In the genomic region with DNA sequence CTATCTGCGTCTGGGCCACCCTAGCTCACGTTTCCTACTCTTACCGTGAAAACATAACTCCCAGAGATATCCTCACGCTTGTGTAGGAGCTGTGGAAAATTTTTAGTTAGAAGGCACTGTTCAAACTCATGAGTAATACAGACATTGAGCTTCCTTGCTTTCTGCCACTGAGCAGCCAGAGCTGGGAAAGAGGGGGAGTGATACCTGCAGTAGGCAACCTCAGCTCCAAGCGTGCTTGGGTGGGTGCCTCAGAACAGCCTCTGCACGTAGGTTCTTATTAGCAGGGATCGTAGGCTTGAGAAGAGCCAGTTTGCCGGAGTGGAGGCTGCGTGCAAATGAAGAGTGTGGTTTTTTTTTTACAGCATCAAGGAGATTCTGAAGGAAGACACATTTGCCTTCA, we compare ENCODE assay signal across 36 mouse cellular contexts. TPM values are rescaled to one million over a fixed set of nuclear protein-coding genes. Genes with fewer than 3 reads are reported as not detected.
DNase-seq lines count a peak whose midpoint lies in the region; ATAC-seq and TF ChIP-seq lines count a peak whose summit lies in the region.
"Had no signal": no experiment of that assay in that cellular context is flagged by ENCODE, and none has a peak within 500 bp of the region (broad histone marks: within the 10 kb centered on the region; RNA-seq: fewer than 3 reads in every experiment).

No protein-coding gene starts in this region.

- no peaks in the 10 kb centered on the region; the same call in 1 of the 2 replicates for H3K27me3 ChIP-seq in hindbrain, embryonic 12.5 days
- H3K27me3 ChIP-seq in forebrain, embryonic 16.5 days (replicated peaks; ENCODE audit: control insufficient read depth, insufficient read depth, low read length) = no peaks in the 10 kb centered on the region
- H3K27me3 ChIP-seq: CH12.LX; hindbrain, embryonic 13.5 days; limb, embryonic 12.5 days; neural tube, embryonic 13.5 days had no signal

- H3K9me3 ChIP-seq in hindbrain, embryonic 12.5 days (replicated peaks) = no peaks in the 10 kb centered on the region
- no peaks in the 10 kb centered on the region for H3K9me3 ChIP-seq in forebrain, embryonic 16.5 days (ENCODE audit: control insufficient read depth, low read length)
- H3K9me3 ChIP-seq: hindbrain, embryonic 13.5 days; limb, embryonic 12.5 days; midbrain, embryonic 10.5 days; neural tube, embryonic 13.5 days had no signal

- 0 out of 2 replicates have a peak overlapping the region, but pooled peaks have one; percentile 53 for H3K27ac ChIP-seq in bone marrow, adult 2 months (ENCODE audit: control insufficient read depth, insufficient read depth, low read depth, low read length, poor library complexity)
- H3K27ac ChIP-seq in hindbrain, embryonic 12.5 days = no peak overlapping the region
- no peak overlapping the region for H3K27ac ChIP-seq in forebrain, embryonic 16.5 days (ENCODE audit: low read length)
- H3K27ac ChIP-seq: hindbrain, embryonic 13.5 days; kidney, postnatal 0 days; limb, embryonic 12.5 days; macrophage; midbrain, embryonic 10.5 days; neural tube, embryonic 13.5 days had no signal

- peaks cover 1% of the 10 kb centered on the region; the same call in 1 of the 2 replicates for H3K4me1 ChIP-seq in bone marrow, adult 2 months (ENCODE audit: control insufficient read depth, insufficient read depth, low read length)
- H3K4me1 ChIP-seq in hindbrain, embryonic 12.5 days = no peaks in the 10 kb centered on the region
- no peaks in the 10 kb centered on the region for H3K4me1 ChIP-seq in forebrain, embryonic 16.5 days (replicated peaks; ENCODE audit: control insufficient read depth, insufficient read depth, low read length)
- H3K4me1 ChIP-seq: hindbrain, embryonic 13.5 days; midbrain, embryonic 10.5 days; neural tube, embryonic 13.5 days had no signal

- no peak overlapping the region for H3K4me2 ChIP-seq in hindbrain, embryonic 12.5 days (replicated peaks)
- no peak overlapping the region for H3K4me2 ChIP-seq in forebrain, embryonic 16.5 days (ENCODE audit: low read length)
- H3K4me2 ChIP-seq: hindbrain, embryonic 13.5 days; limb, embryonic 12.5 days; liver, embryonic 11.5 days; neural tube, embryonic 13.5 days had no signal

- peak; percentile 60 to 73 for DNase-seq in left cerebral cortex, adult 9 months (ENCODE audit: low spot score in 2 of 2)
- peak; percentile 6 for DNase-seq in right cerebral cortex, postnatal 14 days
- no peak for DNase-seq in layer of hippocampus, adult 18-20 months (ENCODE audit: low spot score in 2 of 2)
- DNase-seq: cerebellum, adult 8-10 months; cerebellum, postnatal 36 days; embryo, embryonic 11 days; kidney, adult 11 months; liver, postnatal 0 days; thymus, postnatal 14 days had no signal

- peak; percentile 98 for ATAC-seq in frontal cortex, adult (ENCODE audit: low TSS enrichment)
- ATAC-seq in hindbrain, embryonic 12.5 days (ENCODE audit: low FRiP score) = no peak
- no peak for ATAC-seq in forebrain, embryonic 16.5 days
- ATAC-seq: forebrain, embryonic 14.5 days; liver, postnatal 0 days; lung, postnatal 0 days; midbrain, embryonic 16.5 days; Patski had no signal

- 80% methylated on average over 9 of the region's 9 CpGs for WGBS in bone marrow, adult 2 months
- WGBS in hindbrain, embryonic 12.5 days = 87% methylated on average over 9 of the region's 9 CpGs
- WGBS in forebrain, embryonic 16.5 days = 91% methylated on average over 9 of the region's 9 CpGs

- no peak overlapping the region for H3K4me3 ChIP-seq in bone marrow, adult 2 months (replicated peaks; ENCODE audit: control insufficient read depth, low read depth, low read length)
- no peak overlapping the region for H3K4me3 ChIP-seq in hindbrain, embryonic 12.5 days
- no peak overlapping the region for H3K4me3 ChIP-seq in forebrain, embryonic 16.5 days (replicated peaks; ENCODE audit: low read length)
- H3K4me3 ChIP-seq: hindbrain, embryonic 13.5 days; limb, embryonic 12.5 days; midbrain, embryonic 10.5 days; myocyte; neural tube, embryonic 13.5 days had no signal

- no peak for TF ChIP-seq CTCF in bone marrow, adult 2 months (IDR thresholded peaks at IDR 0.05; ENCODE audit: control insufficient read depth, insufficient read depth, low read length)

- H3K9ac ChIP-seq in hindbrain, embryonic 12.5 days = no peak overlapping the region
- no peak overlapping the region for H3K9ac ChIP-seq in forebrain, embryonic 16.5 days (replicated peaks; ENCODE audit: low read depth, low read length)
- H3K9ac ChIP-seq: hindbrain, embryonic 13.5 days; limb, embryonic 12.5 days; liver, postnatal 0 days; neural tube, embryonic 13.5 days had no signal

- no peak for TF ChIP-seq POLR2A in bone marrow, adult 2 months (IDR thresholded peaks at IDR 0.05; ENCODE audit: borderline replicate concordance, control insufficient read depth, low read depth, low read length)

- H3K36me3 ChIP-seq in hindbrain, embryonic 12.5 days = no peaks in the 10 kb centered on the region
- H3K36me3 ChIP-seq in forebrain, embryonic 16.5 days (ENCODE audit: control insufficient read depth, insufficient read depth) = no peaks in the 10 kb centered on the region
- H3K36me3 ChIP-seq: G1E; hindbrain, embryonic 13.5 days; limb, embryonic 12.5 days; midbrain, embryonic 10.5 days; neural tube, embryonic 13.5 days had no signal

RNA-seq across cellular contexts. Expression of a gene that starts 19.4 kb away (rescaled TPM):
- not detected in 2 replicates for polyA plus RNA-seq in bone marrow, adult 2 months (2011; ENCODE audit: insufficient read depth, insufficient read length, low replicate concordance, missing spikeins)
- polyA plus RNA-seq in hindbrain, embryonic 12.5 days (2016; fragmentation: Nextera tagmentation; extraction: Ambion mirVana) = not detected in 2 replicates
- polyA plus RNA-seq in forebrain, embryonic 16.5 days (2015; fragmentation: Nextera tagmentation; extraction: Ambion mirVana) = not detected in 2 replicates
- total RNA-seq in layer of hippocampus, adult 18-20 months (2021) = not detected
- total RNA-seq: adrenal gland, adult 18-20 months; gastrocnemius, adult 18-20 months; gastrocnemius, postnatal 4 days; heart, adult 8-10 months; heart, postnatal 25 days; layer of hippocampus, postnatal 10 days had no signal
- polyA plus RNA-seq: embryonic facial prominence, embryonic 14.5 days; forebrain, embryonic 14.5 days; G1E; heart, embryonic 14.5 days; hindbrain, embryonic 13.5 days; limb, embryonic 12.5 days; liver, embryonic 11.5 days; liver, postnatal 0 days; lung, postnatal 0 days; macrophage; midbrain, embryonic 10.5 days; midbrain, embryonic 16.5 days; myocyte; neural tube, embryonic 13.5 days; stomach, embryonic 16.5 days had no signal

RNA-seq across cellular contexts. Expression of a gene that starts 47.6 kb away (rescaled TPM):
- polyA plus RNA-seq in bone marrow, adult 2 months (2011; ENCODE audit: insufficient read depth, insufficient read length, low replicate concordance, missing spikeins) = 2.5 and 6.1 TPM in 2 replicates
- polyA plus RNA-seq in hindbrain, embryonic 12.5 days (2016; fragmentation: Nextera tagmentation; extraction: Ambion mirVana) = 0.29 and 0.45 TPM in 2 replicates
- 0.68 and 0.73 TPM in 2 replicates for polyA plus RNA-seq in forebrain, embryonic 16.5 days (2015; fragmentation: Nextera tagmentation; extraction: Ambion mirVana)
- under 1 TPM; 0.23 to 0.25 TPM for total RNA-seq in layer of hippocampus, adult 18-20 months (2021)
- total RNA-seq: CH12.LX; gastrocnemius, adult 18-20 months; gastrocnemius, postnatal 4 days had no signal
- polyA plus RNA-seq: G1E, myocyte, Patski had no signal

Comparison
In these comparisons a context has a peak if more than half of its experiments do, and no peak if none do; other contexts are left out.
1. DNase-seq: peak in left cerebral cortex, adult 9 months (2 of 2) and right cerebral cortex, postnatal 14 days (single experiment); none in layer of hippocampus, adult 18-20 months (0 of 2).